Mouse (Mus musculus) forelimb bud, embryonic 11.5 days (tissue): Measurements from ENCODE around the gene Gm11634.
"Not testable (repeated sequence)": the region's sequence is repeated elsewhere in the genome, so short reads cannot be mapped to it uniquely, and the experiment has no call there.

ENCODE experiments used
- DNase-seq: peaks from one replicate; pipeline ENCODE4 v3.0.0-alpha.2; 2012; ENCODE audit warnings: low read depth, low spot score

The Gm11634 gene

GRCm38 (mm10) chr11:101599156-101599555, at the start of gene Gm11634:
Gene Gm11634, minus strand, starts transcription at chr11:101599256.
- DNase-seq: no peak

- not testable (repeated sequence) for DNase-seq
These were observed 48.0 kb upstream of the Gm11634 start for GRCm38 (mm10) chr11:101647093-101647492.

GRCm38 (mm10) chr11:101646283-101646794, 47.3 kb upstream of the Gm11634 start:
- not testable (repeated sequence) for DNase-seq

GRCm38 (mm10) chr11:101645411-101646282, 46.6 kb upstream of the Gm11634 start:
- peak; percentile 68 for DNase-seq

GRCm38 (mm10) chr11:101645043-101645410, 46.0 kb upstream of the Gm11634 start:
- DNase-seq: not testable (repeated sequence)

GRCm38 (mm10) chr11:101644591-101644990, 45.5 kb upstream of the Gm11634 start:
- no peak for DNase-seq

GRCm38 (mm10) chr11:101642931-101643330, 43.9 kb upstream of the Gm11634 start:
- no peak for DNase-seq

GRCm38 (mm10) chr11:101641710-101642642, 42.9 kb upstream of the Gm11634 start:
- peak; percentile 90 for DNase-seq

GRCm38 (mm10) chr11:101640857-101641709, 42.0 kb upstream of the Gm11634 start:
- peak; percentile 85 for DNase-seq

GRCm38 (mm10) chr11:101639761-101640160, 40.7 kb upstream of the Gm11634 start:
- DNase-seq: no peak

GRCm38 (mm10) chr11:101635660-101636059, 36.6 kb upstream of the Gm11634 start:
- DNase-seq: no peak

GRCm38 (mm10) chr11:101628733-101629417, 29.8 kb upstream of the Gm11634 start:
- not testable (repeated sequence) for DNase-seq

GRCm38 (mm10) chr11:101627857-101628559, 29.0 kb upstream of the Gm11634 start:
- peak; percentile 95 for DNase-seq

GRCm38 (mm10) chr11:101626995-101627856, 28.2 kb upstream of the Gm11634 start, which contains the start of gene Rdm1:
Gene Rdm1, plus strand, starts transcription at chr11:101627195.
- DNase-seq: peak; percentile 89

GRCm38 (mm10) chr11:101626649-101626994, 27.6 kb upstream of the Gm11634 start:
- DNase-seq: no peak

GRCm38 (mm10) chr11:101620022-101620655, 21.1 kb upstream of the Gm11634 start:
- not testable (repeated sequence) for DNase-seq

GRCm38 (mm10) chr11:101618596-101618995, 19.5 kb upstream of the Gm11634 start:
- no peak for DNase-seq

GRCm38 (mm10) chr11:101617849-101618248, 18.8 kb upstream of the Gm11634 start:
- DNase-seq: peak; percentile 73
